17 mouse cellular contexts compared by ENCODE assay signal in genomic region chr19:47399709-47400108, GRCm38 (mm10).
"Had no signal": no experiment of that assay in that cellular context is flagged by ENCODE, and none has a peak within 500 bp of the region (broad histone marks: within the 10 kb centered on the region; RNA-seq: fewer than 3 reads in every experiment).

No protein-coding gene starts in this region.

- H3K9me3 ChIP-seq: limb, embryonic 12.5 days; lung, embryonic 15.5 days; midbrain, embryonic 10.5 days; neural tube, embryonic 13.5 days; stomach, embryonic 15.5 days had no signal

- H3K36me3 ChIP-seq: limb, embryonic 12.5 days; lung, embryonic 15.5 days; midbrain, embryonic 10.5 days; neural tube, embryonic 13.5 days; stomach, embryonic 15.5 days had no signal

- H3K4me2 ChIP-seq: limb, embryonic 12.5 days; lung, embryonic 15.5 days; neural tube, embryonic 13.5 days; stomach, embryonic 15.5 days had no signal

- H3K9ac ChIP-seq: limb, embryonic 12.5 days; liver, embryonic 14.5 days; lung, embryonic 15.5 days; neural tube, embryonic 13.5 days; stomach, embryonic 15.5 days had no signal

- DNase-seq: kidney, adult 11 months; kidney, adult 9 months; kidney, postnatal 36 days; layer of hippocampus, adult 9-11 months; layer of hippocampus, postnatal 36 days; lung, postnatal 4 days; retina, postnatal 1 day; right cerebral cortex, postnatal 14 days had no signal

- ATAC-seq: inflammation-experienced regulatory T-cells, adult 6 months; midbrain, embryonic 16.5 days had no signal

- H3K27ac ChIP-seq: kidney, postnatal 0 days; limb, embryonic 12.5 days; lung, embryonic 15.5 days; midbrain, embryonic 10.5 days; neural tube, embryonic 13.5 days; stomach, embryonic 15.5 days had no signal

- H3K27me3 ChIP-seq: limb, embryonic 12.5 days; lung, embryonic 15.5 days; neural tube, embryonic 13.5 days; stomach, embryonic 15.5 days had no signal

- H3K4me3 ChIP-seq: limb, embryonic 12.5 days; lung, embryonic 15.5 days; midbrain, embryonic 10.5 days; neural tube, embryonic 13.5 days; stomach, embryonic 15.5 days had no signal
